Mouse (Mus musculus): Measurements from ENCODE around the gene Tnfrsf18.

The Tnfrsf18 gene

DNA sequence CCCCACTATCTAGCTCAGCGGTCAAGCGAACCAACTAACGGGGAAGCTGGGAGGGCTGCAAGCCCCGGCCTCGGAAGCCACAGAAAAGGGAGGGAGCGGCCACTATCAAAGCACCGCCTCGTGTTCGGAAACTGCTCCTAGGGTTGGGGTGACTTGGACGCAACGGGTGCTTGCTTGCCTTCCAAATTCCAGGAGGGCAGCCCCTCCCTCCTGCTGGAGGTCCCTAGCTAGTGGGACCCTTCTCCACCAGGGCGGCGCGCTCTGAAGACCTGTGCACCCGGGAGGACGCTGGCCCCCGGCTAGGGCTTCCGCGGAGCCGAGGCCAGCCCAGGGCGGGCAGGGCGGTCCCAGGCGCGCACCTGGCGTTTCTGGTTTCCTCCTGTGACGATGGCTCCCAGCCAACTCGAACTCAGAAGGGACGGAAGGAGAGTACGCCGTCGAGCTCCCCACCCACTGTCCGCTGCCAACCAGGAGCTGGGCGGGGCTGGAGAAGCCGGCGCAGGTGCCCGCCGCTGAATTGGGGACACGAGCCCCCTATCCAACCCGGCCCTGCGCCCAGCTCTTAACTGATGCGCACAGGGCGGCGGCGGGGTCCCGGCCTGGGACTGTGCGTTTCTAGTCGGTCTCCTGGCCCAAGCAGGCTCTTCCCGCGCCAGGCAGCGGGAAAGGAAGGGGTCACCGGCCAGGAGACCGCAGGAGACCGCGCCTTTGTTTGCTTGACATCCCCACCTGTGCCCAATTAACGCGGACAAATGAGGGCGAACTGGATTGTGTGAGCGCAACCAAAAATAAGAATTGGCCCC lies 51.7 kb downstream of the Tnfrsf18 start:
- peak; percentile 55 to 66 for DNase-seq

All from cerebellum, adult 18-20 months (tissue).